Mouse (Mus musculus): ENCODE measurements around the gene Dynlrb2. TPM values are rescaled to one million over a fixed set of nuclear protein-coding genes. Genes with fewer than 3 reads are reported as not detected.

Dynlrb2 gene
- total and polyA plus RNA-seq, 3 experiments = not detected

GRCm38 (mm10) chr8:116540136-116540535 lies 35.4 kb downstream of the Dynlrb2 start:
- Histone ChIP-seq H3K4me1 (ENCODE audit: control insufficient read depth in 1 of 2, insufficient read depth in 2 of 2) (no peaks in the 10 kb centered on the region), H3K4me2 (ENCODE audit: insufficient read depth, low read depth, poor library complexity, severe bottlenecking) (no peak overlapping the region), H3K79me2 (replicated peaks; ENCODE audit: control insufficient read depth, extremely low read depth, insufficient read depth, poor library complexity, severe bottlenecking) (no peaks in the 10 kb centered on the region), H3K9ac (ENCODE audit: insufficient read depth, low read depth) (no peak overlapping the region), H3K36me3 (replicated peaks in 1 of 2; ENCODE audit: control insufficient read depth in 1 of 2, insufficient read depth in 1 of 2, low read length in 1 of 2) (no peaks in the 10 kb centered on the region), H3K27me3 (replicated peaks) (no peaks in the 10 kb centered on the region), H3K9me3 (replicated peaks; ENCODE audit: low read length) (no peaks in the 10 kb centered on the region), H3K27ac (ENCODE audit: insufficient read depth, low read depth) (no peak overlapping the region), H3K4me3 (replicated peaks in 1 of 3; ENCODE audit: low read depth in 2 of 3, low read length in 2 of 3, poor library complexity in 1 of 3) (no peak overlapping the region)
- in situ Hi-C loops (cut with MboI; ENCODE audit: low pct_ligation_motif_present, low pct_unique_long_range_greater_than_20kb, low sequenced_read_pairs) (no loop called here), dilution Hi-C loops (cut with MboI; ENCODE audit: extremely low pct_ligation_motif_present, extremely low pct_unique_long_range_greater_than_20kb, low sequenced_read_pairs) (no loop called here)
- no peak for DNase-seq (ENCODE audit: extremely low read depth)
- no peak for TF ChIP-seq ETS1 (conservative IDR thresholded peaks at IDR 0.05; ENCODE audit: low read depth, low read length)
- no peak for TF ChIP-seq POLR2AphosphoS2 (IDR thresholded peaks at IDR 0.05; ENCODE audit: low read depth, low read length)
- TF ChIP-seq RCOR1 (conservative IDR thresholded peaks at IDR 0.05; ENCODE audit: low read depth, low read length) = no peak
- TF ChIP-seq ZKSCAN1 (IDR thresholded peaks at IDR 0.05; ENCODE audit: borderline replicate concordance, low read depth, low read length) = no peak
- no peak for TF ChIP-seq CHD2 (IDR thresholded peaks at IDR 0.05; ENCODE audit: low read length)
- no peak for TF ChIP-seq CTCF (conservative IDR thresholded peaks at IDR 0.05 in 1 of 2, IDR thresholded peaks at IDR 0.05 in 1 of 2; ENCODE audit: low read depth in 2 of 2, low read length in 2 of 2)
- no peak for TF ChIP-seq MYC (IDR thresholded peaks at IDR 0.05; ENCODE audit: low read depth, low read length)
- TF ChIP-seq MAZ (IDR thresholded peaks at IDR 0.05; ENCODE audit: low read depth, low read length) = no peak
- no peak for TF ChIP-seq NELFE (IDR thresholded peaks at IDR 0.05; ENCODE audit: low read depth, low read length)
- TF ChIP-seq POLR2A (IDR thresholded peaks at IDR 0.05; ENCODE audit: low read depth, low read length) = no peak
- TF ChIP-seq RAD21 (IDR thresholded peaks at IDR 0.05; ENCODE audit: low read depth, low read length) = no peak
- TF ChIP-seq CHD1 (IDR thresholded peaks at IDR 0.05; ENCODE audit: low read depth, low read length) = no peak
- TF ChIP-seq MAFK (IDR thresholded peaks at IDR 0.05; ENCODE audit: insufficient replicate concordance, low read length) = no peak
- TF ChIP-seq TBP (conservative IDR thresholded peaks at IDR 0.05; ENCODE audit: low read depth, low read length) = no peak
- no peak for TF ChIP-seq E2F4 (IDR thresholded peaks at IDR 0.05; ENCODE audit: insufficient replicate concordance, low read depth, low read length)
- TF ChIP-seq EP300 (IDR thresholded peaks at IDR 0.05; ENCODE audit: low read length) = no peak

- Histone ChIP-seq H3K4me2 (ENCODE audit: insufficient read depth, low read depth, poor library complexity, severe bottlenecking) (no peak overlapping the region), H3K79me2 (replicated peaks; ENCODE audit: control insufficient read depth, extremely low read depth, insufficient read depth, poor library complexity, severe bottlenecking) (no peaks in the 10 kb centered on the region), H3K4me3 (replicated peaks in 1 of 3; ENCODE audit: low read depth in 2 of 3, low read length in 2 of 3, poor library complexity in 1 of 3) (no peak overlapping the region), H3K27ac (ENCODE audit: insufficient read depth, low read depth) (no peak overlapping the region), H3K36me3 (replicated peaks in 1 of 2; ENCODE audit: control insufficient read depth in 1 of 2, insufficient read depth in 1 of 2, low read length in 1 of 2) (no peaks in the 10 kb centered on the region), H3K4me1 (ENCODE audit: control insufficient read depth in 1 of 2, insufficient read depth in 2 of 2) (no peaks in the 10 kb centered on the region), H3K9me3 (replicated peaks; ENCODE audit: low read length) (no peaks in the 10 kb centered on the region), H3K9ac (ENCODE audit: insufficient read depth, low read depth) (no peak overlapping the region), H3K27me3 (replicated peaks) (no peaks in the 10 kb centered on the region)
- dilution Hi-C loops (cut with MboI; ENCODE audit: extremely low pct_ligation_motif_present, extremely low pct_unique_long_range_greater_than_20kb, low sequenced_read_pairs) (no loop called here), in situ Hi-C loops (cut with MboI; ENCODE audit: low pct_ligation_motif_present, low pct_unique_long_range_greater_than_20kb, low sequenced_read_pairs) (no loop called here)
- TF ChIP-seq MAX (IDR thresholded peaks at IDR 0.05; ENCODE audit: low read length) (no peak), IRF4 (IDR thresholded peaks at IDR 0.05; ENCODE audit: low read depth, low read length) (no peak), RCOR1 (conservative IDR thresholded peaks at IDR 0.05; ENCODE audit: low read depth, low read length) (no peak), NELFE (IDR thresholded peaks at IDR 0.05; ENCODE audit: low read depth, low read length) (no peak), ELF1 (IDR thresholded peaks at IDR 0.05; ENCODE audit: low read depth, low read length) (no peak), MXI1 (IDR thresholded peaks at IDR 0.05; ENCODE audit: low read depth, low read length) (no peak), PAX5 (IDR thresholded peaks at IDR 0.05; ENCODE audit: low read length) (no peak), USF1 (IDR thresholded peaks at IDR 0.05; ENCODE audit: low read depth, low read length) (no peak), EP300 (IDR thresholded peaks at IDR 0.05; ENCODE audit: low read length) (no peak), UBTF (IDR thresholded peaks at IDR 0.05; ENCODE audit: low read depth, low read length) (no peak), ETS1 (conservative IDR thresholded peaks at IDR 0.05; ENCODE audit: low read depth, low read length) (no peak), MYC (IDR thresholded peaks at IDR 0.05; ENCODE audit: low read depth, low read length) (no peak), E2F4 (IDR thresholded peaks at IDR 0.05; ENCODE audit: insufficient replicate concordance, low read depth, low read length) (no peak), JUND (conservative IDR thresholded peaks at IDR 0.05; ENCODE audit: low read depth, low read length) (no peak)
- no peak for DNase-seq (ENCODE audit: extremely low read depth)
Measured at GRCm38 (mm10) chr8:116542842-116543241, 38.1 kb downstream of the Dynlrb2 start.

Measured in CH12.LX (cell line).